Mouse (Mus musculus) neural tube, embryonic 11.5 days (tissue): Measurements from ENCODE around the gene Pole2. TPM values are rescaled to one million over a fixed set of nuclear protein-coding genes. Genes with fewer than 3 reads are reported as not detected.

ENCODE experiments used
- ATAC-seq: fragments of 200-750 bp; cut with Nextera tagmentation; 2 replicates; pipeline ENCODE4 v1.8.0; 2017; ENCODE audit warnings: moderate number of reproducible peaks, mild to moderate bottlenecking, moderate TSS enrichment, moderate library complexity; ENCODE audit not compliant: insufficient read depth, low FRiP score, low TSS enrichment
- DNase-seq: peaks from one replicate; pipeline ENCODE4 v3.0.0-alpha.2; 2015; ENCODE audit warnings: low spot score
- H3K27ac ChIP-seq: fragments of 300-500 bp; sonication (generic); 2 replicates; pipeline ENCODE4 v1.5.1; 2014; ENCODE audit warnings: low read depth, mild to moderate bottlenecking, low read length
- H3K27me3 ChIP-seq: fragments of 300-500 bp; sonication (generic); 2 replicates; pipeline ENCODE4 v1.6.1; 2014; ENCODE audit warnings: mild to moderate bottlenecking, low read length, mixed read lengths; ENCODE audit not compliant: control insufficient read depth, insufficient read depth
- H3K36me3 ChIP-seq: fragments of 300-500 bp; sonication (generic); 2 replicates; pipeline ENCODE4 v1.6.1; 2014; ENCODE audit warnings: mild to moderate bottlenecking, low read length, moderate library complexity, mixed read lengths; ENCODE audit not compliant: control insufficient read depth, insufficient read depth
- H3K4me1 ChIP-seq: fragments of 300-500 bp; sonication (generic); 2 replicates; pipeline ENCODE4 v1.6.1; 2014; ENCODE audit warnings: low read length, mixed read lengths; ENCODE audit not compliant: control insufficient read depth, insufficient read depth
- H3K4me2 ChIP-seq: fragments of 300-500 bp; sonication (generic); 2 replicates; pipeline ENCODE4 v1.6.1; 2014; ENCODE audit warnings: low read depth, mild to moderate bottlenecking, moderate library complexity
- H3K4me3 ChIP-seq: fragments of 300-500 bp; sonication (generic); 2 replicates; pipeline ENCODE4 v1.5.1; 2014; ENCODE audit warnings: low read depth, low read length
- H3K9ac ChIP-seq: fragments of 300-500 bp; sonication (generic); 2 replicates; pipeline ENCODE4 v1.6.1; 2014; ENCODE audit warnings: mild to moderate bottlenecking, low read length
- H3K9me3 ChIP-seq: fragments of 300-500 bp; sonication (generic); 2 replicates; pipeline ENCODE4 v1.6.1; 2016; ENCODE audit warnings: low read length; ENCODE audit not compliant: control insufficient read depth
- WGBS: fragments of 180-500 bp; shearing (Covaris S2); extraction: QIAGEN DNeasy Blood & Tissue Kit; methylation state at CpG from one replicate; pipeline ENCODE4 v1.1.7; 2014; 5-methylcytosine and 5-hydroxymethylcytosine counted together
- polyA plus RNA-seq: library from polyadenylated mRNA; unstranded; fragments of >200 nt; fragmentation: Nextera tagmentation; extraction: Ambion mirVana; gene quantifications from 2 replicates; pipeline ENCODE4 v1.2.1, GENCODE M21; 2014

Gene Pole2
- polyA plus RNA-seq, result 26.5 and 26.8 TPM in 2 replicates

DNA sequence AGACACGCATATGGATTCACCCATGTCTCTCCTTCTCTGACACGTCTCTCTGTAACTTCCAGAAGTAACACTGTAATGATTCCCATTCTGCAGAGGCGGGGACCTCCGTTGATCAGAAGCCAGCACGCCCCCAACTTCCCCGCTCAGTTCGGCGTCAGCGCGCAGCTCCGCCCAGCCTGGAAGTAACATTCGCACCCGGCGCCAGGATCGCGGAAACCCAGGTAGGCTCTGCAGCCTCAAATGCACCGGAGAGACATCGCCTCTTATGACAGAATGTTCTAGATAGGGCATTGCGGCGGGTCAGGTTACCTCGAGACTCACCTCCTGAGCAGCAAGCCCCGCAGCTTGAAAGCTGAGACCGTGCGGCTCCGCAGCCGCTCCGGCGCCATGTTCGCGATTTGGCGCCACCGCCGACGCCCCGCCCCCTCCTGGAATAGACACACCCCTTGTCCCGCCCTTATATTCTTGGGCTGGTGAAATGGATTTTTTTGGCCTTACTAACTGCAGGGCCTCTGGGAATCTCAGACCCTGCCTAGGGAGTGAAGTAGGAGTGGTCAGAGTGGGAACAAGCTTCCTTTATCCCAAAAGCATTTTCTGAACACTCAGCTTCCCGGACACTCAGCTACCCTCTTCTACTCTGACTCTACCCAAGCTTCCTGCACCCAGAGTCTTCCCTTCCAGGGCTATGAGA is at the start of gene Pole2:
Gene Pole2, minus strand, starts transcription at position 420 of the 691 bp plus-strand sequence.
- H3K4me3 ChIP-seq, result peak within 1 kb of the TSS; percentile 61

DNA sequence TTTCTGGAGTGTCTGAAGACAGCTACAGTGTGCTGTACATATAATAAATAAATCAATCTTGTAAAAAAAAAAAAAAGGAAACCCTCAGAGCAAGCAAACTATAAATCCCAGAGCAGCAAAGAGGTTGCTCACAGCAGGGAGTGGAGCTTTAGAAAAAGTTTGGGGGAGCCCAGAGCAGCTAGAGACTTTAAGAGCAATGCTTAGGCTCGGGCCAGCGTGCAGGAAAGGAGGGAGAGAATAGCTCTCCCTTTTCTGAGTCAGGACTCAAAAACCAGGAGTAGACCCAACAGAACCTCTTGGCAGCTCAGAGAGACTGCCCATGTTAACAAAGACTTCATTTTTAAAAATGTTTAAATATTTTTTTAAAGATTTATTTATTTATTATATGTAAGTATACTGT is 41.0 kb upstream of the Pole2 start:
- 67% methylated on average over 2 of the region's 2 CpGs for WGBS
- H3K4me3 ChIP-seq, result no peak overlapping the region
- H3K9ac ChIP-seq, result no peak overlapping the region
- no peaks in the 10 kb centered on the region for H3K27me3 ChIP-seq
- H3K27ac ChIP-seq, result no peak overlapping the region
- H3K4me2 ChIP-seq, result no peak overlapping the region
- DNase-seq, result no peak
- no peaks in the 10 kb centered on the region for H3K9me3 ChIP-seq
- ATAC-seq, result no peak
- H3K36me3 ChIP-seq, result no peaks in the 10 kb centered on the region
- H3K4me1 ChIP-seq, result no peaks in the 10 kb centered on the region

More for the DNA sequence above, at the start of gene Pole2:
- no peaks in the 10 kb centered on the region for H3K27me3 ChIP-seq
- H3K9me3 ChIP-seq, result no peaks in the 10 kb centered on the region
- 1% methylated on average over 36 of the region's 37 CpGs for WGBS
- peak within 1 kb of the TSS; percentile 51 for H3K4me2 ChIP-seq
- 0 out of 2 replicates have a peak within 1 kb of the TSS, but pooled peaks have one; percentile 53 for H3K27ac ChIP-seq
- peak; percentile 89 for DNase-seq
- ATAC-seq, result peak; percentile 95
- no peaks in the 10 kb centered on the region for H3K36me3 ChIP-seq
- H3K4me1 ChIP-seq, result peaks cover 5% of the 10 kb centered on the region; the same call in 1 of the 2 replicates
- H3K9ac ChIP-seq, result peak within 1 kb of the TSS; percentile 66

DNA sequence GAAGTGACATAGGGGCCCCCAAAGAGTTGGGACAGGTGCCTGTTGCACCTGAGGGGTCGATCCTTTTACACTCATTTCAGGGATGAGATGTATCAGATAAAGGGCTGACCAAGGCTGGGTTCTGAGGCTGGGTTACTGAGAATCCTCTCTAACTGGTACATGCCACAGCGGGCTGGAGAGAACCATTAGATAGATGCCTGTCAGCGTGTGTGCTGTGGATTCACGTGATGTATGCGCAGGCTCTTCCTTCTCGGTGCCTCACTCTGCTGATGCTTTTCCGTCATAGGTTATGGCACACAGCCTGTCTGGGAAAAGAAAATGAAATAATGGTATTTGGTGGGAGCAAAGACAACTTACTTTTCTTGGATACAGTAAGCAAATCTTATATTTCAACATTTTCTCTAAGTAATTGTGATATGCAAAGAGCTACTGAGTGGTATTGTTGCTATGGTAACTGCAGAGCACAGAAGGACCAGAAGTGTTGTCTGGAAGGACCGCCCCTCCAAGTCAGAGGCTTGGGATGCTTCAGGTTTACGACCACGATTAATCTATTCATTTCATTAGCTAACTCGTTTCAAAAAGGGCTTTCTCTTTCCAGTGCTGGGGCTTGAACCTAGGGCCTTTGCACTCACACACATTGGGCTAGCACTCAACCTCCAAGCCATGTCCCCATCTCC is 40.1 kb upstream of the Pole2 start:
- DNase-seq (no peak), ATAC-seq (no peak)
- Histone ChIP-seq H3K36me3 (no peaks in the 10 kb centered on the region), H3K27ac (no peak overlapping the region), H3K4me1 (no peaks in the 10 kb centered on the region), H3K4me2 (no peak overlapping the region), H3K27me3 (no peaks in the 10 kb centered on the region), H3K9me3 (no peaks in the 10 kb centered on the region), H3K4me3 (no peak overlapping the region), H3K9ac (no peak overlapping the region)
- 80% methylated on average over 11 of the region's 11 CpGs for WGBS

DNA sequence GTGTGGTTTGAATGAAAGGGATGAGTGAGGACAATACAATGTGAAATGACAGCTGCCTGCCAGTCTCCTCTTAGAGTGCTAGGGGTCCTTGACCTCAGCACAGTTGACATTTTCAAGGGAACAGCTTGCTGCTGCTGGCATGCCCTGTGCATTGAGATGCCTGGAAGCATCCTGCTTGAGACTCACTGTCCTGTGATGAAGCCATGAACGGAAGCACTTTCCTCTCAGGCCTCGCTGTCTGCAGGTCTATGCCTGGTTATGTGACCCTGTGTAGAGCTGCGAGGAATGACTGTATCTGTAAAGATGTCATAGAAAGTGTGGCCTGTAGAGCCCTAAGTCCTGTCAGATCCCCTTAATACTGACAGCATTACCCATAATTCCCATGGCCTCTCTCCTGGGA is 37.0 kb upstream of the Pole2 start:
- H3K27me3 ChIP-seq, result no peaks in the 10 kb centered on the region
- no peak overlapping the region for H3K9ac ChIP-seq
- no peak for ATAC-seq
- no peak for DNase-seq
- no peaks in the 10 kb centered on the region for H3K4me1 ChIP-seq
- no peaks in the 10 kb centered on the region for H3K36me3 ChIP-seq
- no peaks in the 10 kb centered on the region for H3K9me3 ChIP-seq
- no peak overlapping the region for H3K4me2 ChIP-seq
- H3K4me3 ChIP-seq, result no peak overlapping the region
- WGBS, result 83% methylated on average over 3 of the region's 3 CpGs
- no peak overlapping the region for H3K27ac ChIP-seq

DNA sequence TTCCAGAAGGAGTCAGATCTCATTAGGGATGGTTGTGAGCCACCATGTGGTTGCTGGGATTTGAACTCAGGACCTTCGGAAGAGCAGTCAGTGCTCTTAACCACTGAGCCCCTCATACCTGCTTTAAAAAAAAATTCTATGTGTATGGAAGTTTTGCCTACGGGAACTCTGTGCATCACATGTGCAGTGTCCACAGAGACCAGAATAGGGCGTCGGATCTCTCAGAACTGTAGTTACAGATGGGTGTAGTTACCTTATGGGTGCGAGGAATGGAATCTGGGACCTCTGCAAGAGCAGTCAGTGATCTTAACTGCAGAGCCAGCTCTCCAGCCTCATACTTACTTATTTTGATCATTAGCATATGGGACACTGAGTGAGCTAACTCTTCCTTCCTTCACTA is 34.3 kb upstream of the Pole2 start:
- no peak overlapping the region for H3K9ac ChIP-seq
- ATAC-seq (no peak), DNase-seq (no peak)
- H3K4me2 ChIP-seq, result no peak overlapping the region
- H3K4me3 ChIP-seq, result no peak overlapping the region
- H3K27ac ChIP-seq, result no peak overlapping the region
- no peaks in the 10 kb centered on the region for H3K4me1 ChIP-seq
- no peaks in the 10 kb centered on the region for H3K27me3 ChIP-seq
- WGBS, result 95% methylated on average over 5 of the region's 5 CpGs
- no peaks in the 10 kb centered on the region for H3K9me3 ChIP-seq
- no peaks in the 10 kb centered on the region for H3K36me3 ChIP-seq

DNA sequence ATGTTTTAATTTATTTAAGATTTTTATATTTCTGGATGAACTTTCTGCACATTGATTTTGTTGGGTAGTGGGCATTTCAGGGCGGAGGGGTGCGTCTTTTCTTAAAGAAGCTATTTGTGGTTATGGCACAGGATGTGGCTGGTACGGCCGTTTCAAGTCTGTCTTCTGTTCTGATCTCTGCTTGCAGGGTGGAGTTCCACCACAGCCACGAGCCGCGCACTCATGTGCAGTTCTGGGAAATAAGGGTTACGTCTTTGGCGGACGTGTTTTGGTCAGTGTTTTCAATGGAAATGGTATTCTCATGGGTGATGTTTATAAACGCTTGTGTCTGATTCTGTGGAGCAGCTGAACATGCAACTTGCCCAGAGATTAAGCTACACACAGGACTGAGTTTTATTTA is 29.8 kb upstream of the Pole2 start:
- Histone ChIP-seq H3K27ac (no peak overlapping the region), H3K9ac (no peak overlapping the region), H3K27me3 (no peaks in the 10 kb centered on the region), H3K4me1 (no peaks in the 10 kb centered on the region), H3K9me3 (no peaks in the 10 kb centered on the region), H3K4me3 (no peak overlapping the region), H3K4me2 (no peak overlapping the region), H3K36me3 (no peaks in the 10 kb centered on the region)
- DNase-seq (no peak), ATAC-seq (no peak)
- WGBS, result 87% methylated on average over 11 of the region's 11 CpGs

DNA sequence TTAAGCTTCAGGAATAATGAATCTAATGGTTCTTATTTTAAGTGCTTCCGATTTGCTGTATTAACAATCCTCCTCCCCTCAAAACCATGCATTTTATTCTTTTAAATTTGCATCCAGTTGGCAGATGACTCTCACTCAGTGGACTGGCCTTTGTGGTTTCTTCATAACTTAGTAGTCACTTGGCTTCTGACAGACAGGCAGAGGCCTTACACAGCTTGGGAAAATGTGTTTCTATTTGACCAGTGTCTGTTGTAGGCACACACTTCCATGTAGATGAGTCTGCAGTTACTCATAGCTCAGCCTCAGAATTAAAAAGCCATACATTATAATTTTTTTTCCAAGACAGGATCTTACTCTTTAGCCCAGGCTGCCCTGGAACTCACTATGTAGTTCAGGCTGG is 25.8 kb upstream of the Pole2 start:
- Histone ChIP-seq H3K27ac (no peak overlapping the region), H3K9me3 (no peaks in the 10 kb centered on the region), H3K9ac (no peak overlapping the region), H3K27me3 (no peaks in the 10 kb centered on the region), H3K4me2 (no peak overlapping the region), H3K4me3 (no peak overlapping the region), H3K36me3 (no peaks in the 10 kb centered on the region), H3K4me1 (no peaks in the 10 kb centered on the region)
- DNase-seq (no peak), ATAC-seq (no peak)
- WGBS, result 97% methylated on average over 1 of the region's 1 CpGs

DNA sequence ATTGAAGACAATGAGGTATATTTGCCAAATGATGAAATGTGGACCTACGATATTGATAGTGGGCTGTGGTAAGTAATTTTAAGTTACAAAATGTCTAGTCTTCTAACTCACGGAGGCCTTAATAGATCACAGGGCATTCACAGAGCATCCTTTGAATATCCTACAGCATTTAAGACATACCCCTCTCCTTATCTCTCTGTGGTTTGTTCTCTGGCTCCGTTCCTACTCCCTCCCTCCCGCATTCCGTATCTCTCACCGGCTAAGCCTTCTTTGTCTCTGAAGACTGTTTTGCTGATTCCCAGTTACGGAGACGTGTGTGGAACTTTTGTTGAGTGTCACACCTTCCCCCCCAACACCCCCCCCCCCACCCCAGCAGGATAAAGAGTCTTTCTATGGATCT is 22.8 kb upstream of the Pole2 start:
- 85% methylated on average over 8 of the region's 8 CpGs for WGBS
- H3K9ac ChIP-seq, result no peak overlapping the region

DNA sequence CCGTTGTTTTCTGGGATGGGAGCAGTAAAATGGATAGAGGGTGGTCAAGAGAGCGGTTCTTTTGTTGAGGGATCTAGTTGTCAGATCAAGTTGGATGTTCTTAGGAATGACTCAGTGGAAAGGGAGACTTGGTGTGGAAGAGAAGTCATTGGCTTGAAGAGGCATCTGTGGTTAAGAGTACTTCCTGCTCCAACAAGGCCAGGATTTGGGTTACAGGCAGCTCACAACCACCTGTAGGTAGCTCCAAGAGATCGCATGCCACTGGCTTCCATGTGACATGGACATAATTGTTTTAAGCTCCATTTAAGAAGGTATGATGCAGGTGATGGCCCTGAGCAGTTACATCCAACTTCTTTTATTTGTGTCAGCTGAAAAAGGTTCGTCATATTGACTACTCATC is 21.8 kb upstream of the Pole2 start:
- Histone ChIP-seq H3K27ac (no peak overlapping the region), H3K9ac (no peak overlapping the region), H3K27me3 (no peaks in the 10 kb centered on the region), H3K4me2 (no peak overlapping the region), H3K4me1 (no peaks in the 10 kb centered on the region), H3K4me3 (no peak overlapping the region), H3K36me3 (no peaks in the 10 kb centered on the region), H3K9me3 (no peaks in the 10 kb centered on the region)
- no peak for DNase-seq
- 83% methylated on average over 4 of the region's 4 CpGs for WGBS
- ATAC-seq, result no peak

More for the DNA sequence above, 22.8 kb upstream of the Pole2 start:
- no peak for ATAC-seq
- H3K4me2 ChIP-seq, result no peak overlapping the region
- no peaks in the 10 kb centered on the region for H3K27me3 ChIP-seq
- no peaks in the 10 kb centered on the region for H3K9me3 ChIP-seq
- no peaks in the 10 kb centered on the region for H3K36me3 ChIP-seq
- DNase-seq, result no peak
- no peak overlapping the region for H3K4me3 ChIP-seq
- no peaks in the 10 kb centered on the region for H3K4me1 ChIP-seq
- no peak overlapping the region for H3K27ac ChIP-seq
